Mouse (Mus musculus) heart, postnatal 14 days (tissue): ENCODE results near the gene Met. TPM values are rescaled to one million over a fixed set of nuclear protein-coding genes. Genes with fewer than 3 reads are reported as not detected.
A peak's percentile ranks its signal among the peaks of the same experiment; 100 is the strongest.

Experiments used
- DNase-seq, 2 experiments: peaks; one replicate each; pipeline ENCODE4 v3.0.0; 2021 to 2022
- intact Hi-C: fragments of 180-260 bp; cut with DNase I; formaldehyde crosslinking; loops from one replicate; pipeline ENCODE4 v1.15.1; 2025
- total RNA-seq, 2 experiments: library from RNA; stranded (reverse); gene quantifications; 2 replicates each; pipeline ENCODE4 v1.2.3; 2021

The Met gene
- total RNA-seq, 2 experiments from 2014 or later, result 2.2 to 2.7 TPM

DNA sequence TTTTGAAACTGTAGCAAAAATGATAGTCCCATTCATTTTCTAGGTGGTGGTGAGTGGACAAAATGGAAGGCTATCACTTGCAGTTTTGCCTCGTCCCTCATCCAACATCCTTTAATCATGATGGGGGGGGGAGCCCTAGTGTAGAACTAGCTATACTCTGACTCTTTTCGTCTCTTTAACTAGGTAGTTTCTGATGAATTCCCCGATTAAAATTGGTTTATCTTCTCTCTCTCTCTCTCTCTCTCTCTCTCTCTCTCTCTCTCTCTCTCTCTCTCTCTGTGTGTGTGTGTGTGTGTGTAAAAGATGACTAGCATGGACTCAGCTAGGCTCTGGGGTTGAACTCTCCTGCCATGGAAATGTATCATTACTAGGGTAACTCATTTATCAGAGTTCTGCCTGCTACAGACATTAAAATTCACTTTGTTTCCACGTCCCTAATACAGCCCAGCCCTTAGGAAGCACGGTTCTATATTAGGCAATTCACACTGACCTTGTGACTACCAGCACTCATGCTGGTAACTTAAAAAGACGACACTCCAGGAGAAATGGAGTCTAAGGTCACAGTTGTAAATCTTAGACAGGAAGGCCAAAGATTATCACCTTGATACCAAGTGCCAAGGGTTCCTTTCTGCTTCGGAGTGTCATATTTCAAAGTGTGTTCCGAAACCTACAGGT is 126.5 kb downstream of the Met start:
- intact Hi-C loops, result loop anchor here (1.0 to 10.0 kb wide), 4 partner anchors 127 to 565 kb away; partner anchors contain the start of gene Met
- no peak for DNase-seq

DNA sequence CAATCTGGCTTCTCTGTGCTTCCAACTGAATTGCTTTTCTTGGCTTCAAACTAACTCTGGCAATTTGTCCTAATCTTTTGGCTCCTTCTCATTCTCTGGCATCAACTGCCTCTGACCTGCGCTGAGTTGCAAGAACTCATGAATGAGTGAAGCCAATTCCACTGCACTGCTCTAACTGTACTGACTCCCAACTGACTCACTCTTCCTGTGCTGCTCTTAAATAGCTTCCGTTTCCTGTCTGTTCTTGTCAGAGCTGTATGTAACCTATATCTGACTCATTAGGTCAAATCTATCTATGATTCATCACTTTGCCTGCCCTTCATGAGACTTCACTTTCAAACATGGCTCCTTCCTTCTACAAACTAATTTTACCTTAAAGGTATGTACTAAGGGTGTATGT is 130.4 kb downstream of the Met start:
- intact Hi-C loops, result no loop called here

DNA sequence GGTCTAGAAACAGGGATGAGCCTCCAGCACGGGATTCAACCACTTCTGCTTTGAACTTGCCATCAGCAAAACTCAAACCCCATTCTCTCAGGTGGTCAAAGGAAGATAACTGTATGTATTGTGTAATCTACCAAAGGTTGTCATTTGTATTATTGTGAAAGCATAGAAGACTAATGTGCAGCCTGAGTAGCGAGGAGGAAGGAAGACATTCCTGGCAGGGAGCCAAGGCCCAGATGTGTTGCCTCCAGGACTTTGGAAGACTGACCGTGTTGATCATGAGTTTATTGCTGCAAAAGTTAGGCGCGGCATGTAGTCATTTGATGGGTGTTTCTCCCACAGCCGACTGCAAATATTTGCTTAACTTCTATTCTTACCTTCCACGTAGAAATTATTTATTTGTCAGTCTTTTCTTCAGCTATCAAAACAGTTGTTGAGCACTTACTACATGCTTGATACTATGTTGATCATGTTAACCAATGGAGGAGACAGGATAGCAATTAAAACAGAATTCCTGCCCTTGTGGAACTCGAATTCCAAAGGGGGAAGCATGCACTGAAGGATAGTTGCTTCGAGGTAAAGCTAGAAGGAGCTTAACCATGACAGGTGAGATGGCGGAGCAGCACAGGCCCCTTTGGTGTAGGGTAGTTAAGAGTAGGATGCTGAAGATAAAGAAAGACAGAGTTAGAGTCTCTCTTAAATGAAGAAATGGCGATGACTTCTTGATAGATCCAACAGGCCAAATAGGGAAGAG is 132.3 kb downstream of the Met start:
- peak; percentile 34 to 39 for DNase-seq
- intact Hi-C loops, result no loop called here

More for the DNA sequence above, 130.4 kb downstream of the Met start:
- no peak for DNase-seq

DNA sequence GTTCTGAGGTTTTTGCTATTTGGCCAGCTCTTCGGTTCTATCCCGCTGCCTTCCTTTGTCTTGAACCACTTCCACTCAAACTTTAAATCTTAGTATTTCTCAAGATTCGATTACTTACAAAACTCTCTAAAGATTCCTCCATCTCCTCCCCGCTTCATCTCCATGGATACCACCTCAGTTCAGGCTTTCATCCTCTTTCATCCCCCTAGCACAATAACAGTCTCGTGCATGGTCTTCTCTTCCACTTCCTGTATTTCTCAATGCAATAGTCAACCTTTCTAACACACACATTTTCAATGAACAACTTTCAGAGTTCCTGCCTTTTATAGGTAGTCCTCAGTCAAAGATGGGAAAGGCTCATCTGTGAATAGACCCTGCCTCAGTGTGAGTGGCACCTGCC is 135.8 kb downstream of the Met start:
- no peak for DNase-seq
- intact Hi-C loops, result no loop called here

DNA sequence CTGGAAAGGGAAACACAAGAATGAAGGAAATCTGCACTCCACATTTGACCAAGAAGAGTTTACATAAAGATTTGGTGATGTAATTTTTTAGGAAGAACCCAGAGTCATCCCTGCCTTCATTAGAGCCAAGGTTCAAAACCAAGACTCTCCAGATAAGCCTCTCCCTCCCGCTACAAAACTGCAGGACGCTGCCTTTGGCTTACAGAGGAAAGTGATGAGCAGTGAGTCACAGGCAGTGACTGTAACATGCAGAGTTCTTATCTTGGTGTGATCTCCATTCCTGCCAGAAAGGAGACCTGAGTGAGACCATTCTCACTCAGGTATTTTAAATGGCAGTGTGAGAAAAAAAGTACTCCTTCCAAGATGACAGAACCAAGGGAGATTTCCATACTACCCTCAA is 137.9 kb downstream of the Met start:
- DNase-seq, result no peak
- intact Hi-C loops, result no loop called here

DNA sequence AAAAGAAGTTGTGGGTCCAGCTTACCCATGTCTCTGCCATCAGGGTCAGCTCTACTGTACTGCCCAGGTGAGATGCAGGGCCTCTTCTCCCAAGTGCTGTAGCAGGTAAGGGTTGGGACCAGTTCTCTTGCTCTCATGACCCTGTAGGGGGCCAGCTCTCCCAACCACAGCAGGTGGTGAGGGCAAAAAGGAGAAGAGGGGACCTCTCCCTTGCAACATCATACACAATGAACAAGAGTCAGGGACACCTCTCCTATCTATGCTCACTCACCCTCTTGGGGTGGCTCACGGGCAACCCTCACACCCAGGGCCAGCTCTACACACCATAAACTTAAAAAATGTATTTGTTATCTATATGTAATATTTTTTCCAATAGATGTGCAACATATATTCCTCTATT is 143.3 kb downstream of the Met start:
- intact Hi-C loops, result no loop called here
- no peak for DNase-seq

DNA sequence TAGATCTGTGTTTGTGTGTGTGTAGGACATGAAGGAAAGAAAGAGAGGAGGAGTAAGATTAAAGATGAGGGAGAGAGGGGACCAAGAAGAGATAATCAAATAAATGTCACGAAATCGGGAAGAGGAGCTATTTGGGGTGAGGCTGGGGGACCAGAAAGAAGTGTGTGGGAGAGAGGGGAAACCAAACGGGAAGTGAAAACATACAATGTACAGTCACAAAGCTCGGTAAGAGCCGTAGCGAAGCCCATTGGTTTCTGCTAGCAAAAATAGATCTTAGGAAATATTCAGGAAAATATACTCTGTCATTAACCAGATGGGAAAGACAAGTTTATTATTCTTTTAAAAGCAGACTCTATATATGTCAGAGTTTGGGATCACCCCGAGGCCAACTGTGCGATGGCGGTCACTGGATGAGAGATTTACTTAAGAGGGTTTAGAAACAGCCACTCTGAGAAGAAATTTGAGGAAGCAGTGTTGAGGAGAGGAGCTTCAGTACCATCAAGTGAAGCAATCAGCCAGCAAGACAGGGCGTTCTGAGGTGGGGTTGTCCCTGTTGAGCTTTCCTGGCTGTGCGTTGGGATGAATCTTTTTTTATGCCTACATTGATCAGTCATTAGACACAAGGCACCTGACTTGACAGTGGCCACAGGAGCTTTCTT is 147.9 kb downstream of the Met start:
- no peak for DNase-seq
- intact Hi-C loops, result no loop called here

DNA sequence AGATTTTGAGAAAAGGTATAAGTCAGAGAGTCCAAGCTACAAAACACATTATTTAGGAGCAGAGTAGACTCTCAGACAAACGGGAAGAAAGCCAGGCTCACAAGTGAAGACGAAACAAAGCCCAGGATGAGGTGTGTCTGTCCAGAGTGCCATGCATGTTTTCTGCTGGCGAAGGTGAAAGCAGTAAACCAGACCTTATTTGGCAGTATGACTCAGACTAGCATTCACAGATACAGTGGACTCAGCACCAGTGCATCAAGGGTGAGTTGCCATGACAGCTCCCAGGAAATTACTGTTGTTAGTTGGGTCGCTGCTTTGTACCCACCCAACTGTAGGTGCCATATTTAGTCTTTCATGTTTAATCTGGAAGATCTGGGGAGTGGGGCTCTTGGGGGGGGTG is 149.1 kb downstream of the Met start:
- no peak for DNase-seq
- intact Hi-C loops, result no loop called here

DNA sequence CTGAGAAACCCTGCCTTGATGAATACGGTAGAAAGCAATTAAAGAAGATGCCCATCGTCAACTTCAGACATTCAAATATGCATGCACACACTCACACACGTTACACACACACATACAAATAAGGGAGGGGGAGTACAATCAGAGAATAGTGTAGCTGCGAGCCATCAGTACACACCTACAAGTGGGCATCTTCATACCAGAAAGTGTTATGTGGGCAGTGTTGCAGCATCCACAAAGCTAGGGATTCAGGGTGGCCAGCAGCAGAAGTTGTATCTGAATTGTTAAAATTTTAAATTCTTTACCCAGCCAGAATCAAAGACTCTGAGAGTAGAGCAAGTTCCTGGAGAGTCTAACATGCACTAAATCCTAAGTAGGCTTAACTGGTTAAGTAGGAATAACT is 157.2 kb downstream of the Met start:
- intact Hi-C loops, result no loop called here
- no peak for DNase-seq

DNA sequence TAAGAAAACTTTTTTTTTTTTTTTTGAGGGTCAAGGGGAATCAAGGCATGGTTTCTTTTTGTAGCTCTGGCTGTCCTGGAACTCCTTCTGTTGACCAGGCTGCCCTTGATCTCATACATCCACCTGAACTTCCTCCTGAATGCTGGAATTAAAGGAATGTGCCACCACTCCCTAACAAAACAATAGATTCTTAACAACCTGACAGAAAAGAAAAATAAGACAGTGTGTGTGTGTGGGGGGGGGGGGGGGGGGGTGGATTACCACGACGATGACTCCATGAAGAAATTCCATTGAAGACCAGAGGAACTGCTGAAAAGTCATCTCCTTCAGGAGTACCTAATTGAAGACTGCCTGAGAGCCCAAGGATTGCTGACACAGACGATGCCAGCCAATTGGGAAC is 157.8 kb downstream of the Met start:
- DNase-seq, result no peak
- intact Hi-C loops, result no loop called here

Other genes with a start within 250 kb of the Met start
- gene Cav2, start 182.6 kb upstream of the Met start, total RNA-seq, result 10 to 100 TPM; 64.8 to 66.2 TPM
- 100 to 1,000 TPM; 415 to 448 TPM for gene Cav1, start 157.5 kb upstream of the Met start, total RNA-seq
- 100 to 1,000 TPM; 129 to 138 TPM for gene Capza2, start 172.4 kb downstream of the Met start, total RNA-seq
- 10 to 100 TPM; 19.0 to 19.3 TPM for gene St7, start 229.1 kb downstream of the Met start, total RNA-seq